Mouse (Mus musculus): ENCODE measurements around the gene Nkx2-1. TPM values are rescaled to one million over a fixed set of nuclear protein-coding genes. Genes with fewer than 3 reads are reported as not detected.

Nkx2-1 gene
- polyA plus RNA-seq, 1 experiment from 2014 or later = 68.7 TPM

DNA sequence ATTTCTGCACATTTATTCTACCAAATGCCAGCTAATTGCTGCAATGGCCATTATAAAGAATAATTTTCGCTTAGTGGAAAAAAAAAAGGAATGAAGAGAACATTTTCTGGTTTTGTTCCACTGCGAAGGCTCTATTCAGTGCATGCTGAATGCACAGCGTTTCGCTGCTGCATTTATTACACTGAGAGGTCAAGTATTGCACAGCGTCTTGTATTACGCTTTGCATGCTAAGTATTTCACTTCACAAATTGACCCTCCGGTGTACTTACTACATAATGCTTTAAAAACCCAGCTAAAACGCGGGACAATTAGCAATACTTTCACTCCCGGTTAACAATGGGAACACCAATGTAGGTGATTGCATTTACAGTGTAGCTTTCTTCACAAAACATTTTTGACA, 54.1 kb downstream of the Nkx2-1 start:
- Histone ChIP-seq H3K36me3 (ENCODE audit: insufficient read depth, low read length) (no peaks in the 10 kb centered on the region), H3K4me2 (replicated peaks; ENCODE audit: low read depth, low read length) (no peak overlapping the region), H3K9me3 (ENCODE audit: low read length) (no peaks in the 10 kb centered on the region), H3K27me3 (replicated peaks; ENCODE audit: insufficient read depth, low read length) (no peaks in the 10 kb centered on the region), H3K4me3 (ENCODE audit: low read depth, low read length) (no peak overlapping the region), H3K4me1 (ENCODE audit: insufficient read depth, low read depth, low read length) (no peaks in the 10 kb centered on the region), H3K9ac (replicated peaks; ENCODE audit: low read depth) (no peak overlapping the region), H3K27ac (ENCODE audit: low read length) (no peak overlapping the region)
- ATAC-seq (no peak), DNase-seq (ENCODE audit: low spot score) (no peak)
- WGBS = 78% methylated on average over 10 of the region's 10 CpGs
- TF ChIP-seq CTCF (IDR thresholded peaks at IDR 0.05) (no peak), EP300 (IDR thresholded peaks at IDR 0.05) (no peak)

Other genes starting within 250 kb of the Nkx2-1 start
- 122 and 126 TPM in 2 replicates for gene Mbip, start 191.0 kb downstream of the Nkx2-1 start, polyA plus RNA-seq (2015; fragmentation: Nextera tagmentation; extraction: Ambion mirVana)
- gene Nkx2-9, start 76.4 kb upstream of the Nkx2-1 start, polyA plus RNA-seq (2015; fragmentation: Nextera tagmentation; extraction: Ambion mirVana) = not detected in 2 replicates
- gene Pax9, start 154.9 kb upstream of the Nkx2-1 start, polyA plus RNA-seq (2015; fragmentation: Nextera tagmentation; extraction: Ambion mirVana) = 0.05 and 0.11 TPM in 2 replicates